Mouse (Mus musculus) heart, postnatal 10 days (tissue): ENCODE data around the gene Gli1. TPM values are rescaled to one million over a fixed set of nuclear protein-coding genes. Genes with fewer than 3 reads are reported as not detected.
A peak's percentile ranks its signal among the peaks of the same experiment; 100 is the strongest.

Source experiments
- DNase-seq, 2 experiments: peaks; one replicate each; pipeline ENCODE4 v3.0.0; 2021
- intact Hi-C: fragments of 180-260 bp; cut with DNase I; formaldehyde crosslinking; loops from one replicate; pipeline ENCODE4 v1.15.1; 2025
- total RNA-seq, 2 experiments: library from RNA; stranded (reverse); gene quantifications; 2 replicates each; pipeline ENCODE4 v1.2.3; 2021

The Gli1 gene
- total RNA-seq, result 1 to 10 TPM; 2.1 to 2.5 TPM

- peak; percentile 89 to 95 for DNase-seq
- intact Hi-C loops, result no loop called here
Measured at GRCm38 (mm10) chr10:127341891-127342639, at the start of gene Gli1. Gene Gli1 (minus strand): TSS chr10:127341974.

GRCm38 (mm10) chr10:127381743-127382134 is 40.0 kb upstream of the Gli1 start:
- intact Hi-C loops, result loop anchor here (5.0 kb wide), 1 partner anchor 41 kb away; no protein-coding TSS in a partner anchor
- DNase-seq, result peak; percentile 8 to 12

DNA sequence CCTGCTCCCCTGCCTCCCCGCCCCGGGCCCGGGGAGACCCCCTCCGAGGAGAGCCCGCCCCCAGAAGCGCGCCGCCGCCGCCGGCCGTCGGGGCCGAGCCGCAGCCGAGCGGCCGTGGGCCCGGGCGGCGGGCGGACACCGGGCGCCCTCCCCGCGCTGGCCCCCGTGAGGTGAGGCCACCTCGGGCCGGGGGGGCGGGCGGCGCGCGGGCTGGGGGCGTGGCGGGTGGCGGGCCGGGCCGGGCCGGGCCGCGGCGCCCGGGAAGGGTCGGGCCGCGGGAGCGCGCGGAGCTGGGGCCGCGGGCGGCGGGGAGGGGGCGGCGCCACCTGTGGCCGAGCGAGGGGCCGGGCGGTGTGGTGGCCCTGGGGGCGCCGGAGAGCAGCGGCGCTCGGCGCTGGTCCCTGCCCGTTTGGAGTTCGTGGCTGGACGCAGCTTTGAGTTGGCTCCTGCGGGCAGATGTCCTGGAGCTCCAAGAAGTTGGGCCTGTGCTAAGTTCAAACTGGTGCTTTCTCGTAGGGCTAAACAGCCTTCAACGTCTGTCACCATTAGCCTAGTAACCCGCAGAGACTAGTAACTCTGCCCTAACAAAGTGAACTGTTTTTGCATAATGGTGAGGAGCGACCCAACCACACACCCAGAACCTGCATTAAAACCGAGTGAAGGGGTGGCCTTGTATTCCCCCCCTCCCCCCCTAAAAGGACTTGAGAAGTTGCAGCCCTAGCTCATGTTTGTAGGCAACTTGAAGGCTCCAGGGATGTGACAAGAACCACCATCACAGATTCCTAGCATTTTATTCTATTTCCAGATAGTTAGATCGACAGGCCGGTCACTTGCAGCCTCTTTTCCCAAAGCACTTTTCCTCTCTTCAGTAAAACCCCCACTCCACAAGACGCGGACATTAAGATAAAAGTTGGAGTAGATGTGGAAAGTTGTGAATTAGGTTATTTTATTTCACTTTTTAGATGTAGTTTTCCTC is 39.3 kb upstream of the Gli1 start:
- peak; percentile 74 to 84 for DNase-seq
- intact Hi-C loops, result loop anchor here (5.0 kb wide), 1 partner anchor 41 kb away; no protein-coding TSS in a partner anchor

- DNase-seq, result peak; percentile 94
- intact Hi-C loops, result loop anchor here (5.0 kb wide), 1 partner anchor 42 kb away; no protein-coding TSS in a partner anchor
Measured at GRCm38 (mm10) chr10:127380251-127380691, 38.5 kb upstream of the Gli1 start, which contains the start of gene R3hdm2. Gene R3hdm2 (plus strand): TSS chr10:127380327.

- DNase-seq, result no peak
- intact Hi-C loops, result loop anchor here (5.0 kb wide), 1 partner anchor 43 kb away; no protein-coding TSS in a partner anchor
Measured at GRCm38 (mm10) chr10:127379654-127380053, 37.9 kb upstream of the Gli1 start.

DNA sequence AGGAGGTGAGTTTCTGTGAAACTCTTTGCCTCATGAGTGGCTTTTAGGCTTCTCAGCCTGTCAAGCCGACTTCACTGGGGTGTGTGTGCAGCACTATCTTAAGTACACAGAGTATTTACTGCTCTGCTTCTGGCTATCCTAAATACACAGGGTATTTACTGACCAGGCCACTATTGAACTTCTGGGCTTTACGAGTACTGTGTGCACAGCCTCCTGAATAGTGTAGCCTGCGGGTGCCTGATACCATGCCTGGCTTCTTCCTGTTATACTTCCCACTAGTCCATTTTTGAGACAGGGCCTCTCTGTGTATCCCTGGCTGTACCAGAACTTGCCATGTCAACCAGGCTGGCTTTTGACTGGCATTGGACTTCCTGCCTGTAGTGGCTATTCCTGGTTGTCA is 35.9 kb upstream of the Gli1 start:
- intact Hi-C loops, result no loop called here
- DNase-seq, result no peak

DNA sequence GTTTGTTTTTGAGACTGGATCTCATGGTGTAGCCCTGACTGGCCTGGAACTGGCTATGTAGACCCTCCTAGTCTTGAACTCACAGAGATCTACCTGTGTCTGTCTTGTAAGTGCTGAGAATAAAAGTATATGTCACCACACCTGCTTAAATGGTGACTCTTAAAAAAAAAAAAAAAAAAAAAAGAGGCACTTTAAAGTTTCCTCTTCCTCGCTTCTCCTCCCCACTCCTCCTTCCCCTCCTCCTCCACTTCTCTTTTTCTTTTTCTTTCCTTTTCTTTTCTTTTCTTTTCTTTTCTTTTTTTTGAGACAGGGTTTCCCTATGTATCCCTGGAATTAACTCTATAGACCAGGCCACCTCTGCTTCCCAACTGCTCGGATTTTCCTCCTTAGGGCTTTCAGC is 29.2 kb upstream of the Gli1 start:
- intact Hi-C loops, result no loop called here
- no peak for DNase-seq

DNA sequence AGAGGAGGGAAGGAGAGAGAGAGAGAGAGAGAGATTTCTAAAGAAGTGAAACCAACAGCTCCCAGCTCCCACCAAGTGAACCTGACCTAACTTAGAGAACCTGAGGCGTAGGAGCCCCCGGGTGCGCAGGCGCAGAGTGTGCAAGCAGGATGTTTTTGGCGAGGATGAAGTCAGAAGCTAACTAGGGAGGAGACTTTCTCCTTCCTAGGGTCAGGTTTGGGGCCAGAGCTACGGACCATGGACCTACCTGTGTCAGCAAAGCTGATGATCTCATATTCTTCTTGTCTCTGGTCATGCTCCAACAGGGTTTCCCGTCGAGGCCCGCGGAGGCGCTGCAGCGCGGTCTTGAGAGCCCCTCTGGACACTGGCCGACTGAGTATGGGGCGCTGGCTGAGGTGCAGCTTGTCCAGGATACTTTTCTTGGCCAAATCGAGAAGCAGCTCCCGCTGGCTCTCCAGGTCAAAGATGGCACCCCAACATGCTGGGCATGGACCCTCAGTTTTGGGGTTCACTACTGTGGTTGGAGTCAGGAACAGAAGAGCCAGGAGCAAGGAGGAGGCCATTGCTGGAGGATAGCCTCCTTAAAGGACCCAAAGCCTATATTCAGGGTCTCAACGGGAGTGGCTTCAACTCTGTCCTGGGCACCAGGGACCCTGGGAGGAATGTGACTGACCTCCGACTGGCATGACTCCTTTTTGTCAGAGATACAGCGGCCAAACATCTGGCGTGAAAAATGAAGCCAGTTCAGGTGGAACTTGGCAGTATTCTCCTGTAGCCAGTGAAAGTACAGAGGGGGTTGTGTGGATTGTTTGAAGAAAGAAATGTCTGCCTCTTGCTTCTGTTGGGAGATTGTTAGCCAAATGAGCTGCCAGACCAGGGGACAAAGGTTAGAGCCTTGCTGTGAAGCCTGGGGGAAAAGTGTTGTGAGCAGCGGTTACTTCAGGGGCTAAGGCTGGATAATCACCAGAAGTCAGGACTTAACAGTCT is 28.4 kb upstream of the Gli1 start, which contains the start of gene Inhbc:
Inhbc (minus strand) TSS at position 598 of the 987 bp plus-strand sequence.
- no peak for DNase-seq
- intact Hi-C loops, result no loop called here

- DNase-seq, result no peak
- intact Hi-C loops, result no loop called here
Measured at GRCm38 (mm10) chr10:127368273-127368672, 26.5 kb upstream of the Gli1 start.

GRCm38 (mm10) chr10:127367116-127367515 is 25.3 kb upstream of the Gli1 start:
- intact Hi-C loops, result no loop called here

GRCm38 (mm10) chr10:127360714-127361113 is 18.9 kb upstream of the Gli1 start:
- intact Hi-C loops, result no loop called here
- DNase-seq, result no peak

More at GRCm38 (mm10) chr10:127367116-127367515, 25.3 kb upstream of the Gli1 start:
- DNase-seq, result no peak

GRCm38 (mm10) chr10:127355336-127355735 is 13.6 kb upstream of the Gli1 start:
- no peak for DNase-seq
- intact Hi-C loops, result no loop called here

- intact Hi-C loops, result loop anchor here (5.0 kb wide), 1 partner anchor 83 kb away; no protein-coding TSS in a partner anchor
- DNase-seq, result peak; percentile 57 to 61
Measured at GRCm38 (mm10) chr10:127353909-127354895, 12.4 kb upstream of the Gli1 start, which contains the start of gene Inhbe. Gene Inhbe (minus strand): TSS chr10:127354411.

DNA sequence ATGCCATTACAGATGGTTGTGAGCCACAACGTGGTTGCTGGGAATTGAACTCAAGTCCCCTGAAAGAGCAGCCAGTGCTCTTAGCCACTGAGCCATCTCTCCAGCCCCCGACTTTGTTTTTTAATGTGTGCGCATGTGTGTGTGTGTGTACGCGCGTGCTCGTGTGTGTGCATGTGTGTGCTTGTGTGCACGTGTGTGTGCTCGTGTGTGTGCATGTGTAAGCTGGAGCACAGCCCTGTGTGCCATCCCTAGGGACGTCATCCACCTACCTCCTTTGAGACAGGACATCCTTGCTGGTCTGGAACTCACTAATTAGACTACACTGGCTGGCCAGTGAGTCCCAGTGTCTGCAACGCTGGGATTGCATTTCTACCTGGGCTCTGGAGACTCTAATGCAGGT is 11.0 kb upstream of the Gli1 start:
- no peak for DNase-seq
- intact Hi-C loops, result loop anchor here (5.0 kb wide), 1 partner anchor 85 kb away; no protein-coding TSS in a partner anchor

DNA sequence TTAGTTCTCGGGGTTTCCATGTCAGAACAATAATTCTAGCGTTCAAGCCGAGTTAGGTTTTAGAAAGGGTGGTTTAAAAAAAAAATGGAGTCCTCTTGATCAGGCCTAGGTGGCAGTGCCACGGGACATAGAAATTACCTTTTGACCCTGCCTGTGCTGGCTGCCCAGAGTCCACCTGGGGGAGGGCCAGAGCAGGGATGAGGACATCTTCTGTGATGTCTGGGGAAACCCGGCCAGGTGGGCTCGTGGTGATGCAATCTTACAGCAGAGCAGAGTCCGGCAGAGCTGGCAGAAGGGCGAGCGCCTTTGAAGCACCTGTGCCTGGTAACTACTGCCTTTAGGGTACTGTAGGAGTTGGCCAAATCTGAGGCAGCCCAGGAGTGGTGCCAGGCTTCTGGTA is 10.4 kb upstream of the Gli1 start:
- no peak for DNase-seq
- intact Hi-C loops, result loop anchor here (5.0 kb wide), 1 partner anchor 85 kb away; no protein-coding TSS in a partner anchor

DNA sequence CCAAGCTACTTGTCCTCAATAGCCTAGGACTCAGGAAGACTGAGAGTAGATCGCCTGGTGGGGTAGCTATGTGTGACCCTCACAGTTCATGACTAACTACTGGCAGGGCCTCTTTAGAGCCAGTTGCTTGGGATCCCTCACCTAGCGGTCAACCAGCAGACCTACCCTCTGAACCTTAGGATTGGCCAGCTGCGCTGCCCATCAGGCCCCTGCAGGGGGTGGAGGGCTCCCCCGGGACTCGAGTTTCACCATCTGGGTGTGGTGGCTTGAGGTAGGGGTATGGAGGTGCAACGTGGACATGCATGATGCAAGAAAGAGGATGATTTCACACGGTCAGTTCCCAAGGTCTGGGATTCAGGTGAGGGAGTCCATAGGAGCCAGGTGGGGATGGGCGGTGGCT is 9.9 kb upstream of the Gli1 start:
- intact Hi-C loops, result loop anchor here (5.0 kb wide), 1 partner anchor 86 kb away; no protein-coding TSS in a partner anchor
- DNase-seq, result no peak

GRCm38 (mm10) chr10:127351285-127351595 is 9.5 kb upstream of the Gli1 start:
- intact Hi-C loops, result loop anchor here (5.0 kb wide), 1 partner anchor 86 kb away; no protein-coding TSS in a partner anchor
- DNase-seq, result no peak

DNA sequence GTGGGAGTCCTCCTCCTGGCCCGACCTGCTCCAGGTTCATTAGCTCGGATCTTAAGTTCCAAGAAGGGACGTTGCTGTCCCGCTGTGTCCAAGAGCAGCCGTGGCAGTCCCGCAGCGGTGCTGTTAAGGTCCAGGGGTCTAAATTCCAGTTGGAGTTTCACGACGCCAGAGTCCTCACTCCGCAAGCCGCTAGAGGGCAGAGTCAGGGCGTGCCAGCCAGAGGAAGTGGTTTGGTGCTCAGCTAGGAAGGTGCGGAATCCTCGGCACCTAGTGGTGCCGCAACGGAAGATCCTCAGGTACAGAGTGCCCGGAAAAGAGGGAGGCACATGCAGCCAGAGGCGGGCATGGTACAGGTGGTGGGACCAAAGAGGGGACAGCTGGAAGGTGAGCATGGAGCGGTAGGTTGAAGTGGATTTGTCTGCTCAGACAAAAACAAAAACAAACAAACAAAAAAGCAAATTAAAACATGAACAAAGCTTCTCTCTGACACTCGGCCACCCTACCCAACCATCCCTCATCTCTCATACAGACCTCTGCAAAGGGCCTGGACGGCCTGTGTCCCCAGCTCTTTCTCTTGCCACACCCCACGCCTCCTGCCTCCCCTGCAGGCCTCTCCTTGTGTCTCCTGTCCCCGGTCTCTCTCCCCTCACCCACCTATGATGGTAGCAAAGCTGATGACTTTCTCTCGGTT is 9.0 kb upstream of the Gli1 start:
- intact Hi-C loops, result loop anchor here (5.0 kb wide), 1 partner anchor 87 kb away; no protein-coding TSS in a partner anchor
- peak; percentile 80 to 81 for DNase-seq
